Mouse (Mus musculus): ENCODE measurements around the gene Col5a1.

DNA sequence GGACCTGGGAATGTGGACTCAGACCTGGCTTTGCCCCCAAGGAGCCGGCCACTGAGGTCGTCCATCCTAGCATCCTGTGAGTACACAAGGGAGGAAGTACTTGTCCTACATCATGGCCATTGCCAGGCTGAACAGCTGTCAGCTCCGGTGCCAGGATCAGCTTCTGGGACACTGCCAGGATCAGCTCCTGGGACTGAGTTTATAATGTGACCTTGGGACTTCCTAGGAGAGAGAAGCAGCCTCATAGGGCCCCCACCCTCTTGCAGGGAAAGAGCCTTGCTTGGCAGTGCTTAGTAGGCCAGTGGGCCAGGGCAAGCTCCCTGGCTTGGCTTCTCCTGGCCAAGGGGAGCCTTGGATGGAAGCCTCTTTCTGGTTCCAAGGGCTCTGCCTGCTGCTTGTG, 67.6 kb downstream of the Col5a1 start:
- TF ChIP-seq GATA1 (IDR thresholded peaks at IDR 0.05; ENCODE audit: borderline replicate concordance, low read length) (no peak), FLI1 (IDR thresholded peaks at IDR 0.05; ENCODE audit: low read length) (no peak)

All from megakaryocyte, embryonic 14.5 days (primary cell).